Mouse (Mus musculus) heart, adult 2 months (tissue): ENCODE measurements around the gene Hamp2. TPM values are rescaled to one million over a fixed set of nuclear protein-coding genes. Genes with fewer than 3 reads are reported as not detected.

Experiments
- DNase-seq, 2 experiments: peaks; one replicate each; pipeline ENCODE4 v3.0.0; 2021
- H3K27ac ChIP-seq: fragments of 200-600 bp; 2 replicates; pipeline ENCODE4 v1.8.1; 2022
- H3K27me3 ChIP-seq: fragments of 200-500 bp; 2 replicates; pipeline ENCODE4 v1.6.1; 2012; ENCODE audit warnings: mild to moderate bottlenecking, low read length, inconsistent platforms, mixed read lengths; ENCODE audit not compliant: control insufficient read depth, insufficient read depth
- H3K36me3 ChIP-seq: fragments of 200-500 bp; 2 replicates; pipeline ENCODE4 v1.6.1; 2012; ENCODE audit warnings: low read length, inconsistent platforms; ENCODE audit not compliant: control insufficient read depth, insufficient read depth
- H3K4me1 ChIP-seq: fragments of 200-500 bp; 2 replicates; pipeline ENCODE4 v1.6.1; 2011; ENCODE audit warnings: low read length; ENCODE audit not compliant: control insufficient read depth, insufficient read depth
- H3K4me3 ChIP-seq: fragments of 200-600 bp; 2 replicates; pipeline ENCODE4 v1.8.1; 2022
- H3K79me2 ChIP-seq: fragments of 200-500 bp; replicated peaks from 2 replicates; pipeline ENCODE4 v1.6.1; 2012; ENCODE audit warnings: mild to moderate bottlenecking, inconsistent platforms, low read length, moderate library complexity, mixed read lengths; ENCODE audit not compliant: control insufficient read depth, insufficient read depth
- H3K9ac ChIP-seq: fragments of 200-500 bp; 2 replicates; pipeline ENCODE4 v1.6.1; 2012; ENCODE audit warnings: low read depth, mild to moderate bottlenecking, control low read depth, inconsistent platforms, low read length, mixed read lengths
- CTCF ChIP-seq: fragments of 200-600 bp; IDR thresholded peaks from 2 replicates; pipeline ENCODE4 v1.8.1; 2022; ENCODE audit warnings: antibody characterized with exemption, mild to moderate bottlenecking, moderate library complexity
- EP300 ChIP-seq: fragments of 200-500 bp; IDR thresholded peaks from 2 replicates; pipeline ENCODE4 v1.6.1; 2011; ENCODE audit warnings: low read depth, low read length, control low read depth; ENCODE audit not compliant: insufficient read depth
- POLR2A ChIP-seq: fragments of 200-500 bp; IDR thresholded peaks from 2 replicates; pipeline ENCODE4 v1.6.1; 2011; ENCODE audit warnings: mild to moderate bottlenecking, low read depth, low read length, control low read depth; ENCODE audit not compliant: insufficient read depth
- WGBS: fragments of 180-500 bp; shearing (Covaris S2); methylation state at CpG from one replicate; pipeline ENCODE4 v1.1.7; 2018; 5-methylcytosine and 5-hydroxymethylcytosine counted together
- intact Hi-C: fragments of 180-260 bp; cut with DNase I; formaldehyde crosslinking; loops from one replicate; pipeline ENCODE4 v1.15.1; 2025
- polyA plus RNA-seq: library from polyadenylated mRNA; depleted of rRNA; stranded (reverse); fragments of >200 nt; gene quantifications from 2 replicates; pipeline ENCODE4 v1.2.3, GENCODE M21; 2012
- total RNA-seq, 2 experiments: library from RNA; stranded (reverse); gene quantifications; 2 replicates each; pipeline ENCODE4 v1.2.3; 2021

Hamp2 gene
- total and polyA plus RNA-seq, 3 experiments, result 2.1 to 4.5 (median 2.8) TPM

- no peaks in the 10 kb centered on the region for H3K36me3 ChIP-seq
- H3K4me3 ChIP-seq, result no peak overlapping the region
- intact Hi-C loops, result no loop called here
- 32% methylated on average over 17 of the region's 17 CpGs for whole genome bisulfite sequencing
- no peak for DNase-seq
- no peak overlapping the region for H3K9ac ChIP-seq
- no peaks in the 10 kb centered on the region for H3K4me1 ChIP-seq
- H3K27ac ChIP-seq, result no peak overlapping the region
- TF ChIP-seq CTCF (no peak), EP300 (no peak), POLR2A (no peak)
- no peaks in the 10 kb centered on the region for H3K79me2 ChIP-seq
- H3K27me3 ChIP-seq, result peaks cover 4% of the 10 kb centered on the region
These were observed 15.5 kb downstream of the Hamp2 start for GRCm38 (mm10) chr7:30908992-30909431.

- peak in 1 of 2 experiments; percentile 8 for DNase-seq
- 4% methylated on average over 26 of the region's 26 CpGs for WGBS
- intact Hi-C loops, result no loop called here
- no peak overlapping the region for H3K27ac ChIP-seq
- H3K9ac ChIP-seq, result no peak overlapping the region
- H3K4me1 ChIP-seq, result no peaks in the 10 kb centered on the region
- H3K4me3 ChIP-seq, result no peak overlapping the region
- no peaks in the 10 kb centered on the region for H3K36me3 ChIP-seq
- H3K27me3 ChIP-seq, result peaks cover 4% of the 10 kb centered on the region
- no peaks in the 10 kb centered on the region for H3K79me2 ChIP-seq
- no peak for TF ChIP-seq POLR2A
- no peak for TF ChIP-seq EP300
- TF ChIP-seq CTCF, result no peak
These were observed 16.0 kb downstream of the Hamp2 start for GRCm38 (mm10) chr7:30908277-30908991.

- no peak for DNase-seq
- H3K4me3 ChIP-seq, result no peak overlapping the region
- no peaks in the 10 kb centered on the region for H3K4me1 ChIP-seq
- H3K27me3 ChIP-seq, result peaks cover 4% of the 10 kb centered on the region
- intact Hi-C loops, result no loop called here
- no peak overlapping the region for H3K9ac ChIP-seq
- TF ChIP-seq POLR2A, result no peak
- TF ChIP-seq CTCF, result peak; percentile 56
- 33% methylated on average over 4 of the region's 4 CpGs for WGBS
- H3K36me3 ChIP-seq, result no peaks in the 10 kb centered on the region
- no peak overlapping the region for H3K27ac ChIP-seq
- no peaks in the 10 kb centered on the region for H3K79me2 ChIP-seq
These were observed 20.4 kb downstream of the Hamp2 start for GRCm38 (mm10) chr7:30904042-30904441.

GRCm38 (mm10) chr7:30895217-30895616 is 29.3 kb downstream of the Hamp2 start:
- 84% methylated on average over 3 of the region's 3 CpGs for WGBS
- TF ChIP-seq CTCF, result no peak
- TF ChIP-seq EP300, result no peak
- no peak for TF ChIP-seq POLR2A

GRCm38 (mm10) chr7:30892515-30892914 is 32.0 kb downstream of the Hamp2 start:
- Histone ChIP-seq H3K27me3 (no peaks in the 10 kb centered on the region), H3K4me3 (no peak overlapping the region), H3K27ac (no peak overlapping the region), H3K9ac (no peak overlapping the region), H3K4me1 (no peaks in the 10 kb centered on the region), H3K79me2 (no peaks in the 10 kb centered on the region), H3K36me3 (no peaks in the 10 kb centered on the region)
- no peak for TF ChIP-seq EP300
- no peak for TF ChIP-seq CTCF
- no peak for DNase-seq
- 60% methylated on average over 3 of the region's 3 CpGs for WGBS
- intact Hi-C loops, result no loop called here

More at GRCm38 (mm10) chr7:30895217-30895616, 29.3 kb downstream of the Hamp2 start:
- H3K36me3 ChIP-seq, result no peaks in the 10 kb centered on the region
- no peaks in the 10 kb centered on the region for H3K27me3 ChIP-seq
- intact Hi-C loops, result no loop called here
- no peaks in the 10 kb centered on the region for H3K79me2 ChIP-seq
- H3K4me1 ChIP-seq, result no peaks in the 10 kb centered on the region
- H3K9ac ChIP-seq, result no peak overlapping the region
- DNase-seq, result no peak
- no peak overlapping the region for H3K27ac ChIP-seq
- H3K4me3 ChIP-seq, result no peak overlapping the region

DNA sequence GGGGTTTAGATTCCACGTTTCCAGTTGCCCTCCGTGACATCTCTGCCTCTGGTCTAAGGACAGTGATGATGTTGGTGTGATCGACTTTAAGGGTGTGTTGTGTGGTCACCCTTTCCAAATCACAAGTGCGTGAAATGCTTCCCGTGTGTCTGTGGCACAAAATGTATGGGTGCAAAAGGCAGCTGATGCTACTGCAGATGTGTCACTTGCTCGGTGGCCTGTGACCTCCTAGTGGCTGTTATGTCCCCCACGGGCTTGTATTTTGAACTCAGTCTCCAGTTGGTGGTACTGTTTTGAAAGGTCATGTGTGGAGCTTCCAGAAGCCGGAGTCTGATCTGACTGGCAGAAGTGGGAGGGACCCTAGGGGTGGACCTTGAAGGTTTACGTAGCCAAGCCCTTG is 32.7 kb downstream of the Hamp2 start:
- intact Hi-C loops, result no loop called here
- Histone ChIP-seq H3K9ac (no peak overlapping the region), H3K27me3 (no peaks in the 10 kb centered on the region), H3K36me3 (no peaks in the 10 kb centered on the region), H3K4me3 (no peak overlapping the region), H3K27ac (no peak overlapping the region), H3K79me2 (no peaks in the 10 kb centered on the region), H3K4me1 (no peaks in the 10 kb centered on the region)
- no peak for DNase-seq
- WGBS, result 84% methylated on average over 9 of the region's 9 CpGs
- TF ChIP-seq CTCF, result no peak
- TF ChIP-seq EP300, result no peak
- TF ChIP-seq POLR2A, result no peak
